Mouse (Mus musculus): ENCODE results near the gene Pbx2.

Pbx2 gene

DNA sequence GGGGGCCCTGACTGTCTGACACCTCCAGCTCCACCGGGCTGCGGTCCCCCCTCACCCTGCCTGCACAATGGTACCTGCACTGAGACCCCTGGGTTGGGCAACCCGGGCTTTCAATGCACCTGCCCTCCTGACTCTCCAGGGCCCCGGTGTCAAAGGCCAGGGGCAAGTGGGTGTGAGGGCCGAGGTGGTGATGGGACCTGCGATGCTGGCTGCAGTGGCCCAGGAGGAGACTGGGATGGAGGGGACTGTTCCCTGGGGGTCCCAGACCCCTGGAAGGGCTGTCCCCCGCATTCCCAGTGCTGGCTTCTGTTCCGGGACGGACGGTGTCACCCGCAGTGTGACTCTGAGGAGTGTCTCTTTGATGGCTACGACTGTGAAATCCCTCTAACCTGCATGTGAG is 8.5 kb upstream of the Pbx2 start:
- no peak for DNase-seq (ENCODE audit: low spot score)

DNA sequence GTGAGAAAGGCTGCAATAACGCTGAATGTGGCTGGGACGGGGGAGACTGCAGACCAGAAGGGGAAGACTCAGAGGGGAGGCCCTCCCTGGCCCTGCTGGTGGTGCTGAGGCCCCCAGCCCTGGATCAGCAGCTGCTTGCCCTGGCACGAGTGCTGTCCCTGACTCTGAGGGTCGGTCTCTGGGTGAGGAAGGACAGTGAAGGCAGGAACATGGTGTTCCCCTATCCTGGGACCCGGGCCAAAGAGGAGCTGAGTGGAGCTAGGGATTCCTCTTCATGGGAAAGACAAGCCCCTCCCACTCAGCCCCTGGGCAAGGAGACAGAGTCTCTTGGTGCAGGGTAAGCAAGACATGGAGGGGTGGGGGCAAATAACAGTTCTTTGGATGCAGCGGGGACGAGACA is 7.7 kb upstream of the Pbx2 start:
- no peak for DNase-seq (ENCODE audit: low spot score)

DNA sequence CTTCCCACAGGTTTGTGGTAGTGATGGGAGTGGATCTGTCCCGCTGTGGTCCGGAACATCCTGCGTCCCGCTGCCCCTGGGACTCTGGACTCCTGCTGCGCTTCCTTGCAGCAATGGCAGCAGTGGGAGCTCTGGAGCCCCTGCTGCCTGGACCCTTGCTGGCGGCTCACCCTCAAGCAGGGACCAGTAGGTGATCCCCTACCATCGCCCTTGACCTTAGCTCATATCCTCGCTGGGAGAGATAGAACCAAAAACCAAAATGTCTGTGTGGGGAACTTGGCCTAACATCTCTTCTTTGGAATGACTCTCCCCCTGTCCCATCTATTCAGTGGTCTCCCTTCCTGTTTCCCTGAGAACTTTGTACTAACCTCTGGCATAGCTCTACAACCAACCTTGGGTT is 7.2 kb upstream of the Pbx2 start:
- DNase-seq (ENCODE audit: low spot score), result no peak

DNA sequence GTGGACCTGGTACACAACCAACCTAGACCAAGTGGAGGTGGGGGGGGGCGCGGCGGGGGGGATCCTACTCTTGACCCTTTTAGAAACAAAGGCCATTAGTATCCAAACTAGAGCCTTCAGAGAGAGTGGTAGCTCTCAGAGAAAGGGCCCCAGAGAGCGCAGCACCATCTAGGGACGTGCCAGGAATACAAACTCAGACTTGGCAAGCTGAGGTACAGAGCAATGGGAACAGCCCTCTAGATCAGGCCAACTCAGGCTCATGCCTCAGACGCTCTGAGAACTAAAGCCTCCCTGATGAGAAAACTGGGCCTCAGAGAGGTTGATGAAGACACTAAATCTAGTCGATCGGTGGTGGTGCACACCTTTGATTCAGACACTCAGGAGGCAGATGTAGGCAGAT is 5.9 kb upstream of the Pbx2 start:
- no peak for DNase-seq (ENCODE audit: low spot score)

DNA sequence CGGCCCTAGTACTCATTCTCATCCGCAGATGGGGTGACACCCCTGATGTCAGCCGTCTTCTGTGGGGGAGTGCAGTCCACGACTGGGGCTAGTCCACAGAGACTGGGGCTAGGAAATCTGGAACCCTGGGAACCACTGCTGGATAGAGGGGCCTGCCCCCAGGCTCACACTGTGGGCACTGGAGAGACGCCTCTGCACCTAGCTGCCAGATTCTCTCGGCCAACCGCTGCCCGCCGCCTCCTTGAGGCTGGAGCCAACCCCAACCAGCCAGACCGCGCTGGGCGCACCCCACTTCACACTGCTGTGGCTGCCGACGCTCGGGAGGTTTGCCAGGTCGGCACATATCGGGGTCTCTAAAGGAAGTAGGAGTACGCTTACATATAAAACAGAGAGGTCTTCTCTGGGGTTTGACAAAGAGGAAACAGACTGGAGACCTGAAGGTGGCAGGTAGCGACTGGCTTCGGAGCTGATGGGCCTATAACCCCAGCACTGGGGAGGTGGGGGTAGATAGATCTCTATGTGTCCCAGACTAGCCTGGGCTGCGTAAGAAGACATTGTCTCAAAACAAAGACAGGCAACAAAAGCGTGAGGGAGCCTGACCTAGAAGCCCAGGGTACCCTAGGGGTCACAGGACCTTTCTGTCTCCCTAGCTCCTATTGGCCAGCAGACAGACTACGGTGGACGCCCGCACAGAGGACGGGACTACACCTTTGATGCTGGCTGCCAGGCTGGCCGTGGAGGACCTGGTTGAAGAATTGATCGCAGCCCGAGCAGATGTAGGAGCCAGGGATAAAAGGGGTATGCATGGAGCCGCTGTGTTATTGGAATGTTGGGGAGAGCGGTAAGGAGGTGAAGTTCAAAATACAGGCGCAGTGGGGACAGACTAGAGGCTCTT is 4.9 kb upstream of the Pbx2 start:
- no peak for DNase-seq (ENCODE audit: low spot score)

DNA sequence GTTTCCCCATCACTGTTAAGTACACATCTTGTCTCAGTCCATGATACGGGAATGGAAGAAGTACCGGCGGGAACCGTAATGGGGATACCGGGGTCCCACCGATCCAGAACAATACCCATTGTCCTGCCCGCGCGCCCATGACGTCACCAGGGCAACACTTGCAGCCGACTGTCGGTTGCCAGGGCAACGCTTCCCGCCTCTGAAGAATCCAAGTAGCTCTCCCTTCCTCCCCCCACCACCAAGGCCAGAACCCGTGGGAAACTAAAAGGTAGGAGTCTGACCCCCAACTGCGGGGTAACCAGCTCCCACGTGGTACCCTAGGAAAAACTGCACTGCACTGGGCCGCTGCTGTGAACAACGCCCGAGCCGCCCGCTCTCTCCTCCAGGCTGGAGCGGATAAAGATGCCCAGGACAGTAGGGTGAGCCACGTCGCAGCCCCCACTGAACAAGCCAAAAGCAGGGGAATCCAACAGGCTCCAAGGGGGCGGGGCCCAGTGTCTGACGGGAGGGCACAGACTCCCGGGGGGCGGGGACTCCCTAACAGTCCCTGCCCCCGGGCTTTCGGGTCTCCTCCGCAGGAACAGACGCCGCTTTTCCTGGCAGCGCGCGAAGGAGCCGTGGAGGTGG is 4.2 kb upstream of the Pbx2 start:
- peak; percentile 90 for DNase-seq (ENCODE audit: low spot score)

DNA sequence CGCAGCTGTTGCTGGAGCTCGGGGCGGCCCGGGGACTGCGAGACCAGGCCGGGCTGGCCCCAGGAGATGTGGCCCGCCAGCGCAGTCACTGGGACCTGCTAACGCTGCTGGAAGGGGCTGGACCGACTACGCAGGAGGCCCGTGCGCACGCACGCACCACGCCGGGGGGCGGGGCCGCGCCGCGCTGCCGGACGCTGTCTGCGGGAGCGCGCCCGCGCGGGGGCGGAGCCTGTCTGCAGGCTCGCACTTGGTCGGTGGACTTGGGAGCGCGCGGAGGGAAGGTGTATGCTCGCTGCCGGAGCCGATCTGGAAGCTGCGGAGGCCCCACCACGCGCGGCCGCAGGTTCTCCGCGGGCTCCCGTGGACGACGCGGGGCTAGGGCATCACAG is 3.6 kb upstream of the Pbx2 start:
- DNase-seq (ENCODE audit: low spot score), result peak; percentile 96

DNA sequence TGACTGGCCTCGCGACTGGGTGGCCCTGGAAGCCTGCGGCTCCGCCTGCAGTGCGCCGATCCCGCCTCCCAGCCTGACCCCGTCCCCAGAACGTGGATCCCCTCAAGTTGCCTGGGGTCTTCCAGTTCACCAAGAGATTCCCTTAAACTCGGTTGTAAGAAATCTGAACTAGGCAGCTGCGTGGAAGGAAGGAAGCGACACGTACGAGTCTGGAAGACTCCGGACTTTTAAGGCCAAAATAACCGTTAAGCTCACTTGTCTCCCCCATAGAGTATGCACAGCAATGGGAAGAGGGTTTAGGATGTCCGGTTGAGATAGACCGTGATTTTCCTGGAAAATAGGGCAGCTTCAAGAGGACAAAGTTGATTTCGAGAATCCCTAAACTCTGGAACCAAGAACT is 3.3 kb upstream of the Pbx2 start:
- no peak for DNase-seq (ENCODE audit: low spot score)

DNA sequence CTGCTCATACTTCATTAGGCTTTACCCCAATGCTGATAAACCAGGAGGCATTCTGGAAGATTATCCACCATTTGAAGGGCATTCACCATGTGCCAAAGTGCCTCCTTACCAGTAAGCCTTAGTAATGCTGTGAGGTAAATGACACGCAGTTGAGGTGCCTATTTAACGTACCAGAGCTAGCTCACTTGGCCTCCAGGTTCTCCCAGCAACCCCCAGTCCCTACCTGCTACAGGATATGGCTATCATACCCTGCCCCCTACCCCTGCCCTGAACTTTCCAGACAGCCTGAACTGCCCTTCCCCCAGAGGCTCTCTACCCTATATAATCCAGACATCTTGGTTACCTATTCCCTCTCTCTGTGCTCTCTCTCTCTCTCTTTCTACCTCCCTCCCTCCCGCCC is 2.3 kb upstream of the Pbx2 start:
- no peak for DNase-seq (ENCODE audit: low spot score)

DNA sequence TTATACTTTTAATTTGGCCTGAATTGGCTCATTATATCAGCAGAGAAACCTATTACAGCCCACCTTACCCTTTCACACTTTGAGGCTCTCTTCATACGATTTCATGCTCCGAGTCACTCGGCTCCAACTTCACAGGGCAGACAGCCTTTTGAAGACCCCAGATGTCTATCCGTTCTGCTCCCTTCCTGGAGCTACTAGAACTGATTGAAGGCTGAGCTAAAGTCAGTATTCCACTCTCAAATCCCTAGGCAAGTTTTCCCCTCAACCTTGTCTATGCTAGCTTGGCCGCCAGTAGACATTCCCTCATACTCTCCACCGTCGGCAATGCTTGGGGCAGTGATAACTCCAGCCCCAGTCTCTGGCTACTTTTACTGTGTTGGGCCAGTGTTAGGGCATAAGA is 1.9 kb upstream of the Pbx2 start:
- no peak for DNase-seq (ENCODE audit: low spot score)

DNA sequence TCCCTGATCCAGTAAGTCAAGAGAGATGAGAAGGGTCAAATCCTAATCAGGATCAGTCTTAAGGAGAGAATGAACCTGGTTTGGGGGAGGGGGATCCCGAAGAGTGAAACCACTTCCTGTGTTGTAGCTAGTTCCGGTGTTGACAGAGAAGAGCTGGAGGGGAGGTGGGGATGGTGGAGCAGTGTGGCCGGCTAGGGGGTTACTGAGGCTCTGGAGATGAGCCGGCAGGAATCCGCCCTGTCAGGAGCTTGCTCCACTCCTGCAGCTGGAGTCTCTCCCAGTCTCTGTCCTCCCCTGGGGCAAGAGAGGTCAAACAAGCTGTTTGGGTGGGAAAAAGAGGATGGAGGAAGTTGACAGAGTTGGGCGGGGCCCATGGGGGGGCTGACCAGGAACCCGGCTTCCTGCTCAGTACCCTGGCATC is 1.4 kb upstream of the Pbx2 start, which contains the start of gene Gpsm3:
TSS of gene Gpsm3 (plus strand) at position 126 of the 421 bp plus-strand sequence.
- peak; percentile 65 for DNase-seq (ENCODE audit: low spot score)

DNA sequence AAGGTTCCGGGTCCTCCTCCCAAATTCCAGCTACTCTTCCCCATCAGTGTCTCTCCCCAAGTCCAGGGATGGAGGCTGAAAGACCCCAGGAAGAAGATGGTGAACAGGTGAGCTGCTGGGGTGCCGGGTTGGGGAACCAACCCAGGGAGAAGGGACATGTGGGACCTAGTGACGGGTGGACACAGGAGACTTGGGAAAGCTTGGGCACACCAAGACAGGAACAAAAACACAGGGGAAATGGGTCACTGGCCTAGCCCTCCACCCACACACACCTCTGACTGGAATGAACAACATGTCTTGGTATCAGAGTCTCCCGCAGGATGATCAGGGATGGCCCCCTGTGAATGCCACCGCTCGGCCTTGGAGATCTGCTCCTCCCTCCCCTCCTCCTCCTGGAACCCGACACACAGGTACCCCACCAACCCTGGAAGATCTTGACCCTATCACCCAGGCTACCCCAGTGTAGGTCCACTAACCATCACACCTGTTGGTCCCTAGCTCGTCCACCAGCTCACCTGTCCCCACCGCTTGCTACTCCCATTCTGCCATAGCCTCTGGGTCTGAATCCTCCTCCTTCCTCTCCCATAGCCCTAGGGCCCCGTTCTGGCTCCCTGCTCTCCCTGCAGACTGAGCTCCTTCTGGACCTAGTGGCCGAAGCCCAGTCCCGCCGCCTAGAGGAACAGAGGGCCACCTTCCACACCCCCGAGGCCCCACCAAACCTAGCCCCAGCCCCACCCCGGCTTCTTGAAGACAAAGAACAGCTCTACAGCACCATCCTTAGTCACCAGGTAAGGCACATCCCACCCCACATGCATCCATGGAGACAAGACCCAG is 695 bp upstream of the Pbx2 start:
- no peak for DNase-seq (ENCODE audit: low spot score)

DNA sequence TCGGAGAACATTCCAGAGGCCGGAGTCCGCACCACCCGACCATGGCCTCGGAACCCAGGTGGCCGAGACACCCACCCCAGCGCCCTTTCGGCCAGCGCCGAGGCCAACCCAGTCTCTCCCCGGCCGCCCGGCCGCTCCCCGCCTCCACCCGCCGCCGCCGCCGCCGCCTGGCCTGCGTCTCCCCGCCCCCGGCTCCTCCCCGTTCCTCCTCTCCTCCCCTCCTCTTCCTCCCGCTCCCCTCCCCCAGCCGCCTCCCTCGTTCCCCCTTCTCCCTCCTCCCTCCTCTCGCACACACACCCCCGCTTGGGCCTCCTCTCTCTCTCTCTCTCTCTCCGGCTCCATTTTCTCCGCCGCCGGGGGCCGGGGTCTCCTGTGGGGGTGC is 919 bp downstream of the Pbx2 start:
- DNase-seq (ENCODE audit: low spot score), result peak; percentile 95

DNA sequence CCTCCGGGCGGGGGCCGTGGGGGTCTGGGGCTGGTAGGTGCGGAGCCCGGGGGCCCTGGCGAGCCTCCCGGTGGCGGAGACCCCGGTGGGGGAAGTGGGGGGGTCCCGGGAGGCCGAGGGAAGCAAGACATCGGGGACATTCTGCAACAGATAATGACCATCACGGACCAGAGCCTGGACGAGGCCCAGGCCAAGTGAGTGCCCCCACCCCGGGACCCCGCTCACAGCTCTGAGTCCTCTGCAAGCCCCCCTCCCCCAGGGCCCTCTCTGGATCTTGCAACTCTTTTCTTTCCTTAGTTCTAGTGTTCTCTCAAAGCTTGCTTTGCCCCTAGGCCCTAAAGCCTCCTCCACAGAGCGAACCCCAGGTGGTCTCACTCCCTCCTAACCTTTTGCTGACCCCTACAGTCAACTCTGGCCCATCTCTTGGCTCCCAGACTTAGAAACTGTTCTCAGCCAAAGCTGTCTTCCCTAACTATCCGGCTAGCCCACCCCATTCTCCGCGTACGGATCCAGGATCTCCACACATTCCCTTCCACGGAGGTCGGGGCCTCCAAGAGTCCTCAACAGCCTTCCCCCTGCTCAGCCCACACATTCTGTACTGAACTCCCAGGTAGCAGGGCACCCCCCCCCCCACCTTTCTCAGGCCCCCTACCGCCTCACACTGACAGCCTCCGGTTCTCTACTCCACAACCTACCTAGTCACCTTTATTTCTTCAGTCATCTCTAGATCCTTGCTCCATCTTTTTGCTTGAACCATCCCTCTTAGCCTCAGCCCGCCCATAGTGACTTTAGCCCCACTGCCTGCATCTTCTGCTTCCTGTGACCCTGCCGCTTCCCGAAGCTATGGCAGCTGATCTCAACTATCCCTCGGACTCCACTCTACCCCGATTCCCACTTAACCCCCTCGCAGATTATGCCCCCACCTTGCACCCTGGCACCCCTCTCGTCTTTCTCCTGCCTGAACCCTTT is 1.8 kb downstream of the Pbx2 start:
- DNase-seq (ENCODE audit: low spot score), result peak; percentile 46

DNA sequence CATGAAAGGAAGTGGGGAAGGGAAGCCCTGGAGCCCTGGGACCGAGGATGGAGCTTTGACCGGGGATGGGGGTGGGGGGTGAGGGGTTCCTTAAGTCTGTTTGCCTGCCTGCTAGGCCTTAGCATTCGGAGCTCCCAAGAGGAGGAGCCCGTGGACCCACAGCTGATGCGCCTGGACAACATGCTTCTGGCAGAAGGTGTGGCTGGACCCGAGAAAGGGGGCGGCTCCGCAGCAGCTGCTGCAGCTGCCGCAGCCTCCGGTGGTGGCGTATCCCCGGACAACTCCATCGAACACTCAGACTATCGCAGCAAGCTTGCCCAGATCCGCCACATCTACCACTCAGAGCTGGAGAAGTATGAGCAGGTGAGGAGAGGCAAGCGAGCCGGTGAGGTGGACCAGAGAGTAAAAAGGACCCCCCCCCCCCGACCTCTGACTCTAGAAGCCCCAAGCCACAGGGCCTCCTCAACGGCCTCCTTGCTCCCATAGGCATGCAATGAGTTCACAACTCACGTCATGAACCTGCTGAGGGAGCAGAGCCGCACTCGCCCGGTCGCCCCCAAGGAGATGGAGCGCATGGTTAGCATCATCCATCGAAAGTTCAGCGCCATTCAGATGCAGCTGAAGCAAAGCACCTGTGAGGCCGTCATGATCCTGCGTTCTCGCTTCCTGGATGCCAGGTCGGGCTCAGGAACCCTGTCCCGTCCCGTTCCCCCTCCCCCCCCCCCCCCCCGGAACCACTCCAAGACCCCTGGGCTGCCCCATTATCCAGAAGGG is 2.9 kb downstream of the Pbx2 start:
- no peak for DNase-seq (ENCODE audit: low spot score)

DNA sequence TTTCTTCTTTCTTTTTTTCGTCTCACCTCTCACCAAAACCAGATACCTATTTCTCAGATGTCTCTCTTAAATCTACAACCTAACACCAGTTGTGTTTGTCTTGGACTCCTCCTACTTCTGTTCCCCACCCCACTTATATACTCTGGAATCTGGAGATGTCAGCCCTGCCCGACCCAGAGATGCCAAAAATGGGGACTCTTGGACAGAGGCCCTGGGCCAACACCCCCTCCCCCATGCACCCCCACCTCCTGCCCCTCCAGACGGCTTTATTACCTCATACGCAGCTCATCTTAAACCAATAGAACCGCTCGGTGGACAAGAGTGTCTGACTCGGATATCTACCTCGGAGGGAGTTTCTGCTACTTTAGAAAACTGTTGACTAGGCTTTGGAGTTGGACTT is 5.0 kb downstream of the Pbx2 start:
- no peak for DNase-seq (ENCODE audit: low spot score)

DNA sequence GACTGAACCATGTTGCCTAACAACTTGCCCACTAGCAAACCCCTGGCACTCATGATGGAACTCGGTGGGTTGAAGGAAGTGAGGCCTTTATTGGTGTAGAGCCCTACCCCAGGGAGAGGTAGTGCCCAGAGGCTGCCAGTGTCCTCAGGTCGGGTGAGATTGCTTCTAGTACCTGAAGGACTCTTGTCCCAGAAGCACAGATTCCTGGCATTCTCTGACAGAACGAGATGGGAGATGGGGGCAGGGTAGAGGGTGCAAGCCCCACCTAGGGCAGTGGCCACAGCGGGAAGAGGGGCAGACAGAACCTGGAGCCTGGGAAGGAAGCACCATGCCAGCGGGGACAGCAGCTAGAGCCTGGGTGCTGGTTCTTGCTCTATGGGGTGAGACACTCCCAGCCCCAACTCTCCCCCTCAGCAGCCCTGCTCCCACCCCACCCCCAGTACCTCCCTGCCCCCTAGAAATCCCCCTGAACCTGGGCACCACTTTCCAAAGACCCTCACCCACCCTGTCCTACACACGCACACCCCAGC is 6.6 kb downstream of the Pbx2 start, which contains the start of gene Ager:
TSS of gene Ager (plus strand) at position 297 of the 530 bp plus-strand sequence.
- no peak for DNase-seq (ENCODE audit: low spot score)

DNA sequence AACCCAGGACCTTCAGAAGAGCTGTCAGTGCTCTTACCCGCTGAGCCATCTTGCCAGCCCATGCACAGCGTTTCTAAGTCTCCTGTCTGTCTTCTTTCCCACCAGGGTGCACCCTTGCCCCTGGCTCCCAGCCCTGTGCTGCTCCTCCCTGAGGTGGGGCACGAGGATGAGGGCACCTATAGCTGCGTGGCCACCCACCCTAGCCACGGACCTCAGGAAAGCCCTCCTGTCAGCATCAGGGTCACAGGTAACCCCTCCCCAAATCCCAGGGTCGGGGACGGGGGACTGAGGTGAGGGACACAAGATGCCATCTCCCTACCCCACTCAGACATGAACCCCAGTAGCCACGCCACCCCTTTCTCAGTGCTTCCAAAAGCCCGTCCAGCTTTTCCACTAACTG is 8.8 kb downstream of the Pbx2 start:
- DNase-seq (ENCODE audit: low spot score), result no peak

DNA sequence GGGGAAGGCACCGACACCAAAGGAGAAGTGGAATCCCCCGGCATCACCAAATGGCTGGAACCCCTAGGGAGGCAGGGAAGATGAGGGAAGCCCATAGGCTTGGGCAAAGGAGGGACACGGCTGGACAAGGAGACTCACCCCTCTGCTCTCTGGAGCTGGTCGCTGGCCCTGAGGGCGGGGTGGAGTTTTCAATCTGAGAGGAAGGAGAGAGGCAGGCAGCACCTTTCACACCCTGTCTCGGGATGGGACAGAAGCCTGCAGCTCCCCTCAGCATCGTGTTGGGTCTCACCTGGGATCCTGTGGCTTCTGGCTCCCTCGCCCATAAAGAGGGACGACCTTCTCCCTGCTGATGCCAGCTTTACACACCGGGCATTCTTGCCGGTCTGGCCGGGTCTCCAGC is 10.7 kb downstream of the Pbx2 start:
- no peak for DNase-seq (ENCODE audit: low spot score)

DNA sequence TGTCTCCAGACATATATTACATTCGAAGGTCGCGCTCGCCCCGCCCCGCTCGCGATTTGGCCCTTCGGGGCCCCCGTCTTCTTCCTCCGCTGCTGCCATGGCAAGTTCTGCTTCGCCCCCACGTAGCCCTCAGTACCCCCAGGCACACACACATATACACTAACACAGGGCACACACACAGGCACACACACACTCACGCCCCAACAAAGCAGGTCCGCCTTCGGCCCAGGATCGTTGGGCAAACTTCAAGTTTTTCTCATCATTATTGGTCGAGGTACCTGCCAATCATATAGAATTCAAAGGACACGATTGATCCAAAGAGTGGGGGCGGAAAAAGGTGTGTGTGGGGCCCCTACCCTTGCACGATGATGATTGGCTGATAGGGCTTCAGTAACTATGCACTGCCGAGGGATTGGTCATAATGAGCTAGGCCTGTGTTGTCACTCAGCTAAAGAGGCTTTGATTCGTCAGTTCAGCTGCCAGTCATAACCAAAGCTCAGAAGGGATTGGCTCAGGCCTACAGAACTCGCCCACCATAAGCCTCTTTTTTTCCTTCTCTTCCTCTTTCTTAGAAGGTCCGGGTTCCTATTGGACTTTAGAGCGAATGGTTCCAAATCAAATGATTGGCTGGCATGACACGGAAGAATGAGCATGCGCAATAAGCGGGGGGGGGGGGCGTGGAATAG is 12.5 kb downstream of the Pbx2 start, which contains the start of gene Rnf5:
TSS of gene Rnf5 (minus strand) at position 316 of the 686 bp plus-strand sequence.
- peak; percentile 100 for DNase-seq (ENCODE audit: low spot score)

Measured in urinary bladder, postnatal 14 days (tissue).